Mouse (Mus musculus): ENCODE data around the gene Olfr802. TPM values are rescaled to one million over a fixed set of nuclear protein-coding genes. Genes with fewer than 3 reads are reported as not detected.

Olfr802 gene
- total RNA-seq (2023; ENCODE audit: inconsistent age), result not detected in 4 replicates

DNA sequence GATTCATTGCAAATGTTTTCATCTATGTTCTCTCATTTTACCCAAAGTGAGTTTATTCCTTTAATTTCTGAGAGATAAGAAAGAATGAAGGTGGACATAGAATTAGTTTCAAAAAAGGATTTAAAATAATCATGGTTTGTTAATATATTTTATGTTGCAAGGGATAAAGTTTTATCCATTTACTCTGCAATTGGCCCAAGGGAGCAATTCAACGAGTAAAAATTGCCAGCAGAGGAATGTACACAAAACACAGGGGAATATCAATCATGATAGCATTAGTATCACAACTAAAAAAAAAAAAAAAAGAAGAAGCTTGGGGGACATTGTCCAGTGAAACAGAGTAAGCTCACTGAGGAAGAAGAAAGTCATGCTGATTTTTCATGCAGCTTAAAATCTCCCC lies at the start of gene Olfr802:
Gene Olfr802, minus strand, starts transcription at position 101 of the 400 bp plus-strand sequence.

GRCm38 (mm10) chr10:129729275-129729674 lies 41.3 kb upstream of the Olfr802 start, which contains the start of gene Olfr805:
Gene Olfr805 (minus strand): TSS chr10:129729375.

GRCm38 (mm10) chr10:129702910-129703309 lies 14.9 kb upstream of the Olfr802 start, which contains the start of gene Olfr804:
Gene Olfr804 (plus strand): TSS chr10:129703210.

GRCm38 (mm10) chr10:129694186-129694585 lies 6.2 kb upstream of the Olfr802 start, which contains the start of gene Olfr803:
Gene Olfr803 (minus strand): TSS chr10:129694286.

GRCm38 (mm10) chr10:129673765-129674164 lies 14.2 kb downstream of the Olfr802 start, which contains the start of gene Olfr801:
Gene Olfr801 (minus strand): TSS chr10:129673865.

DNA sequence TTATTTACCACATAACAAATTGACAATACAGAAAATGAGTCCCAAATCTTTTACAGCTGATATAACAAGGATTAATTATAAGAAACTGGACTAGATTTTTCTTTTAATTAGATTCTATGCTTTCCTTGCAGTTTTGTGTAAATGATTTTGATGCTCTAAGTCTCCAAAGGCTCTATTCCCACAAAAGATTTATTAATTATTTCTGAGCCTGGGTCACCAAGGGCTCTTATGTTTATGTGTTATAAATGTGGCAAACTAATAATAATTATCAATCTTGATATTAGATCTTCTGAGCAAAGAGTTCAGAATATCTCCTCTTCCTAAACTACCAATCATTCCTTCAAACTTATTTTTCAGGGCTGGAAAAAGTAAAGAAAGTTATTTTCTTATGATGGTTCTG lies 30.6 kb downstream of the Olfr802 start, which contains the start of gene Olfr800:
Gene Olfr800, plus strand, starts transcription at position 301 of the 400 bp plus-strand sequence.

GRCm38 (mm10) chr10:129637184-129637583 lies 50.8 kb downstream of the Olfr802 start, which contains the start of gene Olfr799:
Gene Olfr799 (plus strand): TSS chr10:129637484.

GRCm38 (mm10) chr10:129627834-129628233 lies 60.1 kb downstream of the Olfr802 start, which contains the start of gene Olfr798:
Gene Olfr798 (minus strand): TSS chr10:129627934.

Other genes starting within 250 kb of the Olfr802 start
- not detected in 4 replicates for gene Olfr787, start 226.3 kb downstream of the Olfr802 start, total RNA-seq (2023; ENCODE audit: inconsistent age)
- gene Olfr788, start 217.2 kb downstream of the Olfr802 start, total RNA-seq (2023; ENCODE audit: inconsistent age), result not detected in 4 replicates
- not detected in 4 replicates for gene Olfr789, start 203.4 kb downstream of the Olfr802 start, total RNA-seq (2023; ENCODE audit: inconsistent age)
- gene Olfr790, start 189.7 kb downstream of the Olfr802 start, total RNA-seq (2023; ENCODE audit: inconsistent age), result not detected in 4 replicates
- not detected in 4 replicates for gene Olfr791, start 166.4 kb downstream of the Olfr802 start, total RNA-seq (2023; ENCODE audit: inconsistent age)
- not detected in 4 replicates for gene Olfr792, start 149.0 kb downstream of the Olfr802 start, total RNA-seq (2023; ENCODE audit: inconsistent age)
- gene Olfr794, start 120.5 kb downstream of the Olfr802 start, total RNA-seq (2023; ENCODE audit: inconsistent age), result not detected in 4 replicates
- not detected in 4 replicates for gene Olfr796, start 75.6 kb downstream of the Olfr802 start, total RNA-seq (2023; ENCODE audit: inconsistent age)
- not detected in 4 replicates for gene Olfr798, start 60.2 kb downstream of the Olfr802 start, total RNA-seq (2023; ENCODE audit: inconsistent age)
- gene Olfr799, start 50.7 kb downstream of the Olfr802 start, total RNA-seq (2023; ENCODE audit: inconsistent age), result not detected in 4 replicates
- not detected in 4 replicates for gene Olfr800, start 30.5 kb downstream of the Olfr802 start, total RNA-seq (2023; ENCODE audit: inconsistent age)
- gene Olfr801, start 14.3 kb downstream of the Olfr802 start, total RNA-seq (2023; ENCODE audit: inconsistent age), result not detected in 4 replicates
- gene Olfr803, start 6.1 kb upstream of the Olfr802 start, total RNA-seq (2023; ENCODE audit: inconsistent age), result not detected in 4 replicates
- gene Olfr804, start 15.0 kb upstream of the Olfr802 start, total RNA-seq (2023; ENCODE audit: inconsistent age), result not detected in 4 replicates
- gene Olfr805, start 41.2 kb upstream of the Olfr802 start, total RNA-seq (2023; ENCODE audit: inconsistent age), result not detected in 4 replicates
- gene Olfr806, start 53.8 kb upstream of the Olfr802 start, total RNA-seq (2023; ENCODE audit: inconsistent age), result not detected in 4 replicates
- not detected in 4 replicates for gene Olfr807, start 69.6 kb upstream of the Olfr802 start, total RNA-seq (2023; ENCODE audit: inconsistent age)
- not detected in 4 replicates for gene Olfr808, start 77.3 kb upstream of the Olfr802 start, total RNA-seq (2023; ENCODE audit: inconsistent age)
- not detected in 4 replicates for gene Olfr809, start 86.5 kb upstream of the Olfr802 start, total RNA-seq (2023; ENCODE audit: inconsistent age)
- not detected in 4 replicates for gene Olfr810, start 106.7 kb upstream of the Olfr802 start, total RNA-seq (2023; ENCODE audit: inconsistent age)
- gene Olfr811, start 116.2 kb upstream of the Olfr802 start, total RNA-seq (2023; ENCODE audit: inconsistent age), result not detected in 4 replicates
- gene Olfr812, start 157.9 kb upstream of the Olfr802 start, total RNA-seq (2023; ENCODE audit: inconsistent age), result not detected in 4 replicates
- gene Olfr813, start 167.2 kb upstream of the Olfr802 start, total RNA-seq (2023; ENCODE audit: inconsistent age), result not detected in 4 replicates
- not detected in 4 replicates for gene Olfr814, start 191.7 kb upstream of the Olfr802 start, total RNA-seq (2023; ENCODE audit: inconsistent age)
- gene Olfr815, start 217.7 kb upstream of the Olfr802 start, total RNA-seq (2023; ENCODE audit: inconsistent age), result not detected in 4 replicates
- not detected in 4 replicates for gene Olfr816, start 227.4 kb upstream of the Olfr802 start, total RNA-seq (2023; ENCODE audit: inconsistent age)

Data from B cell, adult (primary cell).